Mouse (Mus musculus): Measurements from ENCODE around the gene Dnttip1. TPM values are rescaled to one million over a fixed set of nuclear protein-coding genes. Genes with fewer than 3 reads are reported as not detected.

The Dnttip1 gene
- total RNA-seq (2021) (10 to 100 TPM; 21.8 to 21.9 TPM), polyA plus RNA-seq (2012; rRNA removed) (15.0 and 15.9 TPM in 2 replicates)
- long read RNA-seq, transcript Dnttip1-201 (13 exons, 1,664 nt), result major isoform, 52 of 64 reads
- long read RNA-seq, partial matches to known transcripts, result 4 of 64 reads
- long read RNA-seq, other reads (novel, unspliced or antisense), result 8 of 64 reads

DNA sequence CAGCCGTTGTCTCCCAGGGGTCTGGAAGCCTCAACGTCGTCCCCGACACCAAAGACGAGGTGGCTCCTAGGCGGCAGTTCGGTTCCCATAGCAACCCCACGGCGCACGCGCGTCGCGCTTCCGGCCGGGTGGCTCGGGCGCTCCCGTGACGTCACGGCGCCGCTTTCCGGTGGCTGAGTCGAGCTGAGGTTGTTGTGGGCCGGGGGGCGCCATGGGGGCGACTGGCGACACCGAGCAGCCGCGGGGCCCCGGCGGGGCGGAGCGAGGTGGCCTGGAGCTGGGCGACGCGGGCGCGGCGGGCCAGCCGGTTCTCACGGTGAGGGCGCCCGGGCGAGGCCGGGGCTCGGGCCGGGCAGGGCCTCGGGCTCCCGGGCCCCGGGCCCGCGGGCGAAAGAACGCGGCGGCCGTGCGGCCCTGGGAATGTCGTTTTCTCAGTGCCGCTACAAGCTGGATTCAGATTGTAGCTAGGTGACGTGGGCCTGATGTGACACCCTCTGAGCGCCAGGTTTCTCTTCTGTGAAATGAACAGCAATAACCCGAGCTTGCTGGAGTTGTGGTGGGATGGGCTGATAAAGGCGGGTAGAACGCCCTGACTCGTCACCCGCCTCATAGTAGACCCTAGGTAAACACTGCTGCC, at the start of gene Dnttip1, which contains the start of gene Wfdc3:
Gene Dnttip1 (plus strand): TSS at position 141 of the 637 bp plus-strand sequence.
Gene Wfdc3 (minus strand): TSS at position 89 of the 637 bp plus-strand sequence.
- Histone ChIP-seq H3K27me3 (ENCODE audit: control insufficient read depth, insufficient read depth, low read length) (no peaks in the 10 kb centered on the region), H3K4me3 (peak within 1 kb of the TSS; percentile 91), H3K9ac (ENCODE audit: low read depth, low read length) (peak within 1 kb of the TSS; percentile 96), H3K27ac (peak within 1 kb of the TSS; percentile 86), H3K4me1 (ENCODE audit: control insufficient read depth, insufficient read depth, low read length) (peaks cover 5% of the 10 kb centered on the region), H3K79me2 (replicated peaks; ENCODE audit: control insufficient read depth, insufficient read depth, low read length) (peaks cover 6% of the 10 kb centered on the region), H3K36me3 (ENCODE audit: control insufficient read depth, insufficient read depth, low read length) (no peaks in the 10 kb centered on the region)
- TF ChIP-seq POLR2A (IDR thresholded peaks at IDR 0.05; ENCODE audit: insufficient read depth, low read depth, low read length), result 0 out of 2 replicates have a peak, but pooled peaks have one; percentile 45
- TF ChIP-seq EP300 (IDR thresholded peaks at IDR 0.05; ENCODE audit: insufficient read depth, low read depth, low read length), result no peak
- WGBS, result 1% methylated on average over 70 of the region's 70 CpGs
- intact Hi-C loops (cut with DNase I), result loop anchor here (2.0 to 5.0 kb wide), 2 partner anchors 25 to 41 kb away; partner anchors contain the start of gene Snx21
- DNase-seq, result peak; percentile 95 to 96

DNA sequence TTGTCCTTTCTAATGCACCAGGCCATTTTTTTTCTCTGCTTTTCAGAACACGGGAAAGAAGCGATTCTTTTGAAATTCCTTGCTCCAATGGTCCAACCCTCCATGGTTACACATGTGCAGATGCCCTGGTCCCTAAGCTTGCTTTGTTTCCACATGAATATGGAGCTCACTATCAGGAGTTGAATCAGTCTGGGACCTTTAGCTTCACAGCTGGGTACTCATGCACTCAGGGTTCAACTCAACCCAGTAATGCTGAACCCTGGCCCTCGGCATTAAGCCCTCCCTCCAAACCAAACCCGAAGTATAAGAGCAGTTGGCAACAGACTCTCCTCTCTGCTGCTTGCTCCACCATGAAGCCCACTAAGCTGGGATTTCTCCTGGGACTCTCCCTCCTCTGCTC, 47.6 kb upstream of the Dnttip1 start, which contains the start of gene Spint4:
Gene Spint4 (plus strand): TSS at position 301 of the 400 bp plus-strand sequence.
- intact Hi-C loops (cut with DNase I), result no loop called here
- H3K9ac ChIP-seq (ENCODE audit: low read depth, low read length), result no peak within 1 kb of the TSS
- no peak for DNase-seq
- WGBS, result 73% methylated on average over 4 of the region's 4 CpGs
- H3K27ac ChIP-seq, result no peak within 1 kb of the TSS
- H3K36me3 ChIP-seq (ENCODE audit: control insufficient read depth, insufficient read depth, low read length), result no peaks in the 10 kb centered on the region
- H3K4me1 ChIP-seq (ENCODE audit: control insufficient read depth, insufficient read depth, low read length), result no peaks in the 10 kb centered on the region
- H3K27me3 ChIP-seq (ENCODE audit: control insufficient read depth, insufficient read depth, low read length), result no peaks in the 10 kb centered on the region
- no peaks in the 10 kb centered on the region for H3K79me2 ChIP-seq (replicated peaks; ENCODE audit: control insufficient read depth, insufficient read depth, low read length)
- no peak within 1 kb of the TSS for H3K4me3 ChIP-seq
- TF ChIP-seq CTCF (IDR thresholded peaks at IDR 0.05), result no peak
- no peak for TF ChIP-seq EP300 (IDR thresholded peaks at IDR 0.05; ENCODE audit: insufficient read depth, low read depth, low read length)
- no peak for TF ChIP-seq POLR2A (IDR thresholded peaks at IDR 0.05; ENCODE audit: insufficient read depth, low read depth, low read length)

DNA sequence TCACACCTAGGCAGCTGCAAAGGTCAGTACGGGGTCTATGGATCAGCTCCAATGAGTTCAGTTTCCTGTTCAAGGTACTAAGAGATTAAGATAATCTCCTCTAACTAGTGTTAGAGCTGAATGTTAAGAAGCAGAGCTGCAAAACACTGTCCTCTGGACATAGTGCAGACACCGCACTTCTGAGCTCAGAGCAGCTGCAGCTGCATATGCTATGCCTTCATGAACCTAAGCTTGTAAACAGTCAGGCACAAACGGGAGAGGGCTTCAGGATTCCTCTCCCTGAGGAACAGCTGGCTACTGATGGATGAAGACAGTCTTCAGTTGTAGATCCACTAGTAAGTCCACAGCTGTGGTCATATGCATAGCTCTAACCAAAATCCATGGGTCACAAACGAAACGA, 44.8 kb upstream of the Dnttip1 start:
- no peak for TF ChIP-seq POLR2A (IDR thresholded peaks at IDR 0.05; ENCODE audit: insufficient read depth, low read depth, low read length)
- Histone ChIP-seq H3K27ac (no peak overlapping the region), H3K27me3 (ENCODE audit: control insufficient read depth, insufficient read depth, low read length) (no peaks in the 10 kb centered on the region), H3K79me2 (replicated peaks; ENCODE audit: control insufficient read depth, insufficient read depth, low read length) (no peaks in the 10 kb centered on the region), H3K4me1 (ENCODE audit: control insufficient read depth, insufficient read depth, low read length) (no peaks in the 10 kb centered on the region), H3K36me3 (ENCODE audit: control insufficient read depth, insufficient read depth, low read length) (no peaks in the 10 kb centered on the region), H3K9ac (ENCODE audit: low read depth, low read length) (no peak overlapping the region), H3K4me3 (no peak overlapping the region)
- intact Hi-C loops (cut with DNase I), result no loop called here
- no peak for DNase-seq
- WGBS, result 63% methylated on average over 5 of the region's 5 CpGs

DNA sequence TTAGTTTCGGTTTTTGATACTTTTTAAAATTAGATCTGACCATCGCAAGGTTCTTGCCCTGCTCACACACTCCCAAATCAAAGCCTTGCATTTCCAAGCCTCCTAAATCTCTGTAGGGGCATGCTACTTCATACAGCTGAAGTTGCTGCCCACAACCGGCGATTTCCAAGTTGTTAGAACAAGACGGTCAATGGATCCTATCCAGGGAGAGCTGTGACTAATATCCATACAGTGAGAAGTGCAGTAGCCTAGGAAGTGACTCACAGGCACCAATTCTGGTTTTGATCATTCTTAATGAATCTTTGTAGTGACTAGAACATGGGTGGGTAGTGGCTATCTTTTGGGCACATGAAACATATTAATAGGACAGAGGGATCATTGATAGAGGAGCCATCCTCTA, 44.0 kb upstream of the Dnttip1 start:
- no peak for DNase-seq
- no peak overlapping the region for H3K4me3 ChIP-seq
- no peak overlapping the region for H3K9ac ChIP-seq (ENCODE audit: low read depth, low read length)
- H3K36me3 ChIP-seq (ENCODE audit: control insufficient read depth, insufficient read depth, low read length), result no peaks in the 10 kb centered on the region
- intact Hi-C loops (cut with DNase I), result no loop called here
- no peaks in the 10 kb centered on the region for H3K79me2 ChIP-seq (replicated peaks; ENCODE audit: control insufficient read depth, insufficient read depth, low read length)
- H3K27ac ChIP-seq, result no peak overlapping the region
- WGBS, result 74% methylated on average over 5 of the region's 5 CpGs
- H3K27me3 ChIP-seq (ENCODE audit: control insufficient read depth, insufficient read depth, low read length), result no peaks in the 10 kb centered on the region
- TF ChIP-seq EP300 (IDR thresholded peaks at IDR 0.05; ENCODE audit: insufficient read depth, low read depth, low read length), result no peak
- TF ChIP-seq POLR2A (IDR thresholded peaks at IDR 0.05; ENCODE audit: insufficient read depth, low read depth, low read length), result no peak
- TF ChIP-seq CTCF (IDR thresholded peaks at IDR 0.05), result no peak
- H3K4me1 ChIP-seq (ENCODE audit: control insufficient read depth, insufficient read depth, low read length), result no peaks in the 10 kb centered on the region

DNA sequence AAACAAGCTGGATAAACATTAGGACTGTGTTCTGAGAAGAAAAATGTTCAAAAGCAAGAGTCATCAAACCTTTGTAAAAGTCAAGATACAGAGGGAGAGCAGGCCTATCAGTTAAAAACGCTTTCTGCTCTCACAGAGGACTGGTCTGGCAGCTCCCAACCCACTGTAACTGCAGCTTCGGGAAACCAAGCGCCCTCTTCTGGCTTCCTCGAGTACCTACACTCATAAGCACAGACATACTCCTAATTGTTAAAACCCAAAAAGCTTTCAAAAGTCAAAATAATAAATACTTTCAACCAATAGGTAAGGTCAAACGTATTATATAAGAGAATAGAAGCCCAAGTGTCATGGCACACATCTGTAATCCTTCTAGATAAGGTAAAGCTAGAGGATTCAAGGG, 41.5 kb upstream of the Dnttip1 start:
- TF ChIP-seq EP300 (IDR thresholded peaks at IDR 0.05; ENCODE audit: insufficient read depth, low read depth, low read length), result no peak
- TF ChIP-seq POLR2A (IDR thresholded peaks at IDR 0.05; ENCODE audit: insufficient read depth, low read depth, low read length), result no peak
- TF ChIP-seq CTCF (IDR thresholded peaks at IDR 0.05), result no peak
- Histone ChIP-seq H3K27ac (no peak overlapping the region), H3K4me3 (no peak overlapping the region), H3K36me3 (ENCODE audit: control insufficient read depth, insufficient read depth, low read length) (no peaks in the 10 kb centered on the region), H3K79me2 (replicated peaks; ENCODE audit: control insufficient read depth, insufficient read depth, low read length) (no peaks in the 10 kb centered on the region), H3K4me1 (ENCODE audit: control insufficient read depth, insufficient read depth, low read length) (no peaks in the 10 kb centered on the region), H3K9ac (ENCODE audit: low read depth, low read length) (no peak overlapping the region), H3K27me3 (ENCODE audit: control insufficient read depth, insufficient read depth, low read length) (no peaks in the 10 kb centered on the region)
- WGBS, result 73% methylated on average over 5 of the region's 5 CpGs
- DNase-seq, result no peak
- intact Hi-C loops (cut with DNase I), result no loop called here

DNA sequence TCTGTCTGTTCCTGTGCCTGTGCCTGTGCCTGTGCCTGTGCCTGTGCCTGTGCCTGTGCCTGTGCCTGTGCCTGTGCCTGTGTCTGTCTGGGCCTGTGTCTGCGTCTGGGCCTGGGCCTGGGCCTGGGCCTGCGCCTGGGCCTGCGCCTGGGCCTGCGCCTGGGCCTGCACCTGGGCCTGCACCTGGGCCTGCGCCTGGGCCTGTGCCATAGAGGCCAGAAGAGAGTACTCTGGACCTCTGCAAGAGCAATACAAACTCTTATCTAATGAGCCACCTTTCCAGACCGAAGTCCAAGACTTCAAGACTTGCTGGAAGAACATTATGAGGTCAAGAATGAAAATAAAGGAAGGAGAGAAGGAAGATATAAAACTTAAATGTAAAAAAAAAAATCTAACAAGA, 40.5 kb upstream of the Dnttip1 start:
- H3K9ac ChIP-seq (ENCODE audit: low read depth, low read length), result no peak overlapping the region
- DNase-seq, result no peak
- H3K79me2 ChIP-seq (replicated peaks; ENCODE audit: control insufficient read depth, insufficient read depth, low read length), result no peaks in the 10 kb centered on the region
- no peak overlapping the region for H3K27ac ChIP-seq
- TF ChIP-seq CTCF (IDR thresholded peaks at IDR 0.05) (no peak), EP300 (IDR thresholded peaks at IDR 0.05; ENCODE audit: insufficient read depth, low read depth, low read length) (no peak), POLR2A (IDR thresholded peaks at IDR 0.05; ENCODE audit: insufficient read depth, low read depth, low read length) (no peak)
- no peaks in the 10 kb centered on the region for H3K4me1 ChIP-seq (ENCODE audit: control insufficient read depth, insufficient read depth, low read length)
- no peaks in the 10 kb centered on the region for H3K27me3 ChIP-seq (ENCODE audit: control insufficient read depth, insufficient read depth, low read length)
- 91% methylated on average over 6 of the region's 6 CpGs for WGBS
- H3K36me3 ChIP-seq (ENCODE audit: control insufficient read depth, insufficient read depth, low read length), result no peaks in the 10 kb centered on the region
- intact Hi-C loops (cut with DNase I), result no loop called here
- no peak overlapping the region for H3K4me3 ChIP-seq

Data from heart, adult 2 months (tissue).